Mouse (Mus musculus) midbrain, postnatal 0 days (tissue): ENCODE measurements around the gene 2300003K06Rik. TPM values are rescaled to one million over a fixed set of nuclear protein-coding genes. Genes with fewer than 3 reads are reported as not detected.

Experiments
- ATAC-seq: fragments of 200-750 bp; cut with Nextera tagmentation; 2 replicates; pipeline ENCODE4 v1.8.0; 2017; ENCODE audit warnings: moderate number of reproducible peaks, mild to moderate bottlenecking, moderate TSS enrichment, moderate library complexity; ENCODE audit not compliant: low FRiP score
- DNase-seq: peaks from one replicate; pipeline ENCODE4 v3.0.0-alpha.2; 2015; ENCODE audit warnings: low spot score
- H3K27ac ChIP-seq: fragments of 300-500 bp; sonication (generic); 2 replicates; pipeline ENCODE4 v1.5.1; 2014; ENCODE audit warnings: low read depth, mild to moderate bottlenecking, low read length, mixed read lengths
- H3K27me3 ChIP-seq: fragments of 300-500 bp; sonication (generic); 2 replicates; pipeline ENCODE4 v1.6.1; 2014; ENCODE audit warnings: low read length, control low read depth, mixed read lengths; ENCODE audit not compliant: insufficient read depth
- H3K36me3 ChIP-seq: fragments of 300-500 bp; sonication (generic); 2 replicates; pipeline ENCODE4 v1.6.1; 2014; ENCODE audit warnings: low read length, control low read depth, mixed read lengths; ENCODE audit not compliant: insufficient read depth
- H3K4me1 ChIP-seq: fragments of 300-500 bp; sonication (generic); 2 replicates; pipeline ENCODE4 v1.6.1; 2014; ENCODE audit warnings: mild to moderate bottlenecking, control low read depth, antibody characterized with exemption, low read length, mixed read lengths; ENCODE audit not compliant: insufficient read depth
- H3K4me2 ChIP-seq: fragments of 300-500 bp; sonication (generic); 2 replicates; pipeline ENCODE4 v1.6.1; 2014; ENCODE audit warnings: low read depth, mild to moderate bottlenecking, low read length, mixed read lengths; ENCODE audit not compliant: poor library complexity, severe bottlenecking
- H3K4me3 ChIP-seq: fragments of 300-500 bp; sonication (generic); 2 replicates; pipeline ENCODE4 v1.5.1; 2014; ENCODE audit warnings: low read depth, mild to moderate bottlenecking, low read length, moderate library complexity
- H3K9ac ChIP-seq: fragments of 300-500 bp; sonication (generic); replicated peaks from 2 replicates; pipeline ENCODE4 v1.6.1; 2014; ENCODE audit warnings: mild to moderate bottlenecking, low read length, moderate library complexity, mixed read lengths; ENCODE audit not compliant: poor library complexity, severe bottlenecking
- H3K9me3 ChIP-seq: fragments of 300-500 bp; sonication (generic); 2 replicates; pipeline ENCODE4 v1.6.1; 2016; ENCODE audit warnings: low read length, control low read depth
- CTCF ChIP-seq: IDR thresholded peaks from 2 replicates; pipeline ENCODE4 v1.5.1; 2016; ENCODE audit warnings: antibody characterized with exemption, mild to moderate bottlenecking
- WGBS: fragments of 180-500 bp; shearing (Covaris S2); extraction: QIAGEN DNeasy Blood & Tissue Kit; methylation state at CpG from one replicate; pipeline ENCODE4 v1.1.7; 2014; 5-methylcytosine and 5-hydroxymethylcytosine counted together
- polyA plus RNA-seq: library from polyadenylated mRNA; unstranded; fragments of >200 nt; fragmentation: Nextera tagmentation; extraction: Ambion mirVana; gene quantifications from 2 replicates; pipeline ENCODE4 v1.2.1, GENCODE M21; 2015
- total RNA-seq: library from RNA; depleted of rRNA; stranded (reverse); fragments of >200 nt; gene quantifications from 2 replicates; pipeline ENCODE4 v1.2.3, GENCODE M21; 2014; rRNA removed

The 2300003K06Rik gene
- total and polyA plus RNA-seq, 2 experiments from 2014 or later, result not detected

GRCm38 (mm10) chr11:99793367-99793766 is 44.5 kb downstream of the 2300003K06Rik start, which contains the start of gene Gm11596:
TSS of gene Gm11596 (minus strand) at chr11:99793467.
- DNase-seq, result no peak
- H3K27ac ChIP-seq, result no peak within 1 kb of the TSS
- no peaks in the 10 kb centered on the region for H3K27me3 ChIP-seq
- H3K36me3 ChIP-seq, result no peaks in the 10 kb centered on the region
- H3K4me3 ChIP-seq, result no peak within 1 kb of the TSS
- WGBS, result 83% methylated on average over 2 of the region's 2 CpGs
- H3K9ac ChIP-seq, result no peak within 1 kb of the TSS
- ATAC-seq, result no peak
- H3K4me1 ChIP-seq, result no peaks in the 10 kb centered on the region
- H3K4me2 ChIP-seq, result no peak within 1 kb of the TSS
- H3K9me3 ChIP-seq, result no peaks in the 10 kb centered on the region
- no peak for TF ChIP-seq CTCF

Other genes starting within 250 kb of the 2300003K06Rik start
Only the 30 nearest of the 38 such genes appear.
- not detected in 2 replicates for gene Krtap4-2, start 203.0 kb downstream of the 2300003K06Rik start, total RNA-seq
- not detected in 2 replicates for gene Krtap4-2, start 203.0 kb downstream of the 2300003K06Rik start, polyA plus RNA-seq
- not detected in 2 replicates for gene Krtap4-7, start 194.0 kb downstream of the 2300003K06Rik start, total RNA-seq
- gene Krtap4-7, start 194.0 kb downstream of the 2300003K06Rik start, polyA plus RNA-seq, result not detected in 2 replicates
- not detected in 2 replicates for gene Gm11555, start 187.8 kb downstream of the 2300003K06Rik start, total RNA-seq
- not detected in 2 replicates for gene Gm11555, start 187.8 kb downstream of the 2300003K06Rik start, polyA plus RNA-seq
- not detected in 2 replicates for gene Gm11563, start 179.1 kb downstream of the 2300003K06Rik start, total RNA-seq
- gene Gm11563, start 179.1 kb downstream of the 2300003K06Rik start, polyA plus RNA-seq, result not detected in 2 replicates
- gene Krtap4-6, start 172.1 kb downstream of the 2300003K06Rik start, total RNA-seq, result not detected in 2 replicates
- gene Krtap4-6, start 172.1 kb downstream of the 2300003K06Rik start, polyA plus RNA-seq, result not detected in 2 replicates
- gene Gm14190, start 147.3 kb downstream of the 2300003K06Rik start, total RNA-seq, result not detected in 2 replicates
- not detected in 2 replicates for gene Gm14190, start 147.3 kb downstream of the 2300003K06Rik start, polyA plus RNA-seq
- not detected in 2 replicates for gene Gm14180, start 103.8 kb downstream of the 2300003K06Rik start, total RNA-seq
- not detected in 2 replicates for gene Gm14180, start 103.8 kb downstream of the 2300003K06Rik start, polyA plus RNA-seq
- gene Gm11595, start 65.2 kb downstream of the 2300003K06Rik start, total RNA-seq, result not detected in 2 replicates
- not detected in 2 replicates for gene Gm11595, start 65.2 kb downstream of the 2300003K06Rik start, polyA plus RNA-seq
- not detected in 2 replicates for gene Krtap4-8, start 57.4 kb downstream of the 2300003K06Rik start, total RNA-seq
- not detected in 2 replicates for gene Krtap4-8, start 57.4 kb downstream of the 2300003K06Rik start, polyA plus RNA-seq
- not detected in 2 replicates for gene Krtap4-9, start 52.9 kb downstream of the 2300003K06Rik start, total RNA-seq
- not detected in 2 replicates for gene Krtap4-9, start 52.9 kb downstream of the 2300003K06Rik start, polyA plus RNA-seq
- gene Gm11596, start 44.6 kb downstream of the 2300003K06Rik start, total RNA-seq, result not detected in 2 replicates
- gene Gm11596, start 44.6 kb downstream of the 2300003K06Rik start, polyA plus RNA-seq, result not detected in 2 replicates
- not detected in 2 replicates for gene Gm11569, start 39.1 kb downstream of the 2300003K06Rik start, total RNA-seq
- not detected in 2 replicates for gene Gm11569, start 39.1 kb downstream of the 2300003K06Rik start, polyA plus RNA-seq
- gene Gm11554, start 33.6 kb downstream of the 2300003K06Rik start, total RNA-seq, result not detected in 2 replicates
- not detected in 2 replicates for gene Gm11554, start 33.6 kb downstream of the 2300003K06Rik start, polyA plus RNA-seq
- gene Krtap4-13, start 28.2 kb downstream of the 2300003K06Rik start, total RNA-seq, result not detected in 2 replicates
- gene Krtap4-13, start 28.2 kb downstream of the 2300003K06Rik start, polyA plus RNA-seq, result not detected in 2 replicates
- gene Gm11564, start 22.4 kb downstream of the 2300003K06Rik start, total RNA-seq, result not detected in 2 replicates
- not detected in 2 replicates for gene Gm11564, start 22.4 kb downstream of the 2300003K06Rik start, polyA plus RNA-seq
- gene Krtap4-16, start 13.5 kb upstream of the 2300003K06Rik start, total RNA-seq, result not detected in 2 replicates
- not detected in 2 replicates for gene Krtap4-16, start 13.5 kb upstream of the 2300003K06Rik start, polyA plus RNA-seq
- not detected in 2 replicates for gene Gm11568, start 19.9 kb upstream of the 2300003K06Rik start, total RNA-seq
- not detected in 2 replicates for gene Gm11568, start 19.9 kb upstream of the 2300003K06Rik start, polyA plus RNA-seq
- not detected in 2 replicates for gene Gm11559, start 26.4 kb upstream of the 2300003K06Rik start, total RNA-seq
- gene Gm11559, start 26.4 kb upstream of the 2300003K06Rik start, polyA plus RNA-seq, result not detected in 2 replicates
- not detected in 2 replicates for gene Krtap9-1, start 35.3 kb upstream of the 2300003K06Rik start, total RNA-seq
- gene Krtap9-1, start 35.3 kb upstream of the 2300003K06Rik start, polyA plus RNA-seq, result not detected in 2 replicates
- gene Gm11567, start 41.1 kb upstream of the 2300003K06Rik start, total RNA-seq, result not detected in 2 replicates
- not detected in 2 replicates for gene Gm11567, start 41.1 kb upstream of the 2300003K06Rik start, polyA plus RNA-seq
- not detected in 2 replicates for gene Krtap31-1, start 69.9 kb upstream of the 2300003K06Rik start, total RNA-seq
- gene Krtap31-1, start 69.9 kb upstream of the 2300003K06Rik start, polyA plus RNA-seq, result not detected in 2 replicates
- gene Gm11565, start 76.7 kb upstream of the 2300003K06Rik start, total RNA-seq, result not detected in 2 replicates
- gene Gm11565, start 76.7 kb upstream of the 2300003K06Rik start, polyA plus RNA-seq, result not detected in 2 replicates
- gene Krtap31-2, start 98.2 kb upstream of the 2300003K06Rik start, total RNA-seq, result not detected in 2 replicates
- gene Krtap31-2, start 98.2 kb upstream of the 2300003K06Rik start, polyA plus RNA-seq, result not detected in 2 replicates
- gene Krtap9-5, start 110.4 kb upstream of the 2300003K06Rik start, total RNA-seq, result not detected in 2 replicates
- gene Krtap9-5, start 110.4 kb upstream of the 2300003K06Rik start, polyA plus RNA-seq, result not detected in 2 replicates
- not detected in 2 replicates for gene Krtap29-1, start 141.0 kb upstream of the 2300003K06Rik start, total RNA-seq
- not detected in 2 replicates for gene Krtap29-1, start 141.0 kb upstream of the 2300003K06Rik start, polyA plus RNA-seq
- not detected in 2 replicates for gene Krtap16-1, start 148.5 kb upstream of the 2300003K06Rik start, total RNA-seq
- gene Krtap16-1, start 148.5 kb upstream of the 2300003K06Rik start, polyA plus RNA-seq, result not detected in 2 replicates
- 0.22 and 1.4 TPM in 2 replicates for gene Krtap17-1, start 155.9 kb upstream of the 2300003K06Rik start, total RNA-seq
- 1.7 TPM in 2 replicates for gene Krtap17-1, start 155.9 kb upstream of the 2300003K06Rik start, polyA plus RNA-seq
- not detected in 2 replicates for gene Krt33a, start 178.1 kb upstream of the 2300003K06Rik start, total RNA-seq
- not detected in 2 replicates for gene Krt33a, start 178.1 kb upstream of the 2300003K06Rik start, polyA plus RNA-seq
- not detected in 2 replicates for gene Krt33b, start 191.8 kb upstream of the 2300003K06Rik start, total RNA-seq
- gene Krt33b, start 191.8 kb upstream of the 2300003K06Rik start, polyA plus RNA-seq, result 0.13 and 0.25 TPM in 2 replicates
- not detected in 2 replicates for gene Krt34, start 203.5 kb upstream of the 2300003K06Rik start, total RNA-seq
- gene Krt34, start 203.5 kb upstream of the 2300003K06Rik start, polyA plus RNA-seq, result not detected in 2 replicates